Comparison of ENCODE assay signal across 8 mouse cellular contexts in genomic region chr1:97809255-97809912, GRCm38 (mm10). TPM values are rescaled to one million over a fixed set of nuclear protein-coding genes. Genes with fewer than 3 reads are reported as not detected.
DNase-seq lines count a peak whose midpoint lies in the region; ATAC-seq and TF ChIP-seq lines count a peak whose summit lies in the region.

No protein-coding gene starts in this region.

- no peaks in the 10 kb centered on the region for H3K9me3 ChIP-seq in liver, embryonic 14.5 days (ENCODE audit: control insufficient read depth, low read length)
- no peaks in the 10 kb centered on the region for H3K9me3 ChIP-seq in liver, embryonic 11.5 days (ENCODE audit: control insufficient read depth, low read length)
- no peaks in the 10 kb centered on the region for H3K9me3 ChIP-seq in embryonic facial prominence, embryonic 14.5 days (ENCODE audit: control insufficient read depth, low read length)

- DNase-seq in cerebellum, adult 2 months, result no peak
- no peak for DNase-seq in cerebellum, postnatal 36 days
- DNase-seq in liver, embryonic 14.5 days (ENCODE audit: low read depth in 3 of 3, low spot score in 3 of 3), result no peak
- DNase-seq in liver, embryonic 11.5 days (ENCODE audit: low spot score), result no peak
- peak; percentile 36 for DNase-seq in embryonic facial prominence, embryonic 14.5 days (ENCODE audit: low spot score)
- DNase-seq in retina, embryonic 14.5 days (ENCODE audit: low spot score), result peak; percentile 77
- DNase-seq in spleen, adult 12 weeks (ENCODE audit: low spot score), result no peak
- no peak for DNase-seq in thymus, postnatal 36 days

- 16% methylated on average over 2 of the region's 2 CpGs for WGBS in cerebellum, adult 2 months
- 26% methylated on average over 2 of the region's 2 CpGs for WGBS in liver, embryonic 14.5 days (ENCODE audit: insufficient replicate concordance)
- WGBS in liver, embryonic 11.5 days, result 50% methylated on average over 2 of the region's 2 CpGs
- 33% methylated on average over 2 of the region's 2 CpGs for WGBS in embryonic facial prominence, embryonic 14.5 days

- no peaks in the 10 kb centered on the region for H3K27me3 ChIP-seq in cerebellum, adult 2 months (ENCODE audit: control insufficient read depth, insufficient read depth, low read length)
- H3K27me3 ChIP-seq in liver, embryonic 14.5 days (ENCODE audit: control insufficient read depth, insufficient read depth, low read length), result no peaks in the 10 kb centered on the region
- no peaks in the 10 kb centered on the region for H3K27me3 ChIP-seq in liver, embryonic 11.5 days (replicated peaks; ENCODE audit: control insufficient read depth, insufficient read depth, low read length)
- H3K27me3 ChIP-seq in embryonic facial prominence, embryonic 14.5 days (replicated peaks; ENCODE audit: control insufficient read depth, insufficient read depth, low read length), result no peaks in the 10 kb centered on the region

- H3K4me1 ChIP-seq in cerebellum, adult 2 months (ENCODE audit: control insufficient read depth, insufficient read depth, low read length), result no peaks in the 10 kb centered on the region
- H3K4me1 ChIP-seq in liver, embryonic 14.5 days (replicated peaks; ENCODE audit: control insufficient read depth in 2 of 2, insufficient read depth in 2 of 2, low read length in 1 of 2), result no peaks in the 10 kb centered on the region
- H3K4me1 ChIP-seq in liver, embryonic 11.5 days (replicated peaks; ENCODE audit: control insufficient read depth, insufficient read depth, low read length), result no peaks in the 10 kb centered on the region
- H3K4me1 ChIP-seq in embryonic facial prominence, embryonic 14.5 days (ENCODE audit: control insufficient read depth, insufficient read depth, low read length), result no peaks in the 10 kb centered on the region

- no peak for TF ChIP-seq POLR2A in cerebellum, adult 2 months (IDR thresholded peaks at IDR 0.05; ENCODE audit: borderline replicate concordance, insufficient read depth, low read length)

- peak; percentile 32; the same call in 1 of the 2 replicates for TF ChIP-seq CTCF in cerebellum, adult 2 months (IDR thresholded peaks at IDR 0.05; ENCODE audit: borderline replicate concordance, insufficient read depth, low read depth, low read length)
- TF ChIP-seq CTCF in liver, embryonic 14.5 days (IDR thresholded peaks at IDR 0.05; ENCODE audit: low read depth), result peak; percentile 9; the same call in 1 of the 2 replicates

- H3K4me3 ChIP-seq in cerebellum, adult 2 months (replicated peaks; ENCODE audit: insufficient read depth, low read depth, low read length), result no peak overlapping the region
- no peak overlapping the region for H3K4me3 ChIP-seq in liver, embryonic 14.5 days (ENCODE audit: insufficient read depth in 1 of 2, low read depth in 2 of 2, low read length in 2 of 2)
- H3K4me3 ChIP-seq in liver, embryonic 11.5 days (ENCODE audit: low read depth, low read length), result no peak overlapping the region
- H3K4me3 ChIP-seq in embryonic facial prominence, embryonic 14.5 days (ENCODE audit: low read depth, low read length), result no peak overlapping the region

- H3K4me2 ChIP-seq in liver, embryonic 14.5 days (ENCODE audit: low read depth), result no peak overlapping the region
- H3K4me2 ChIP-seq in liver, embryonic 11.5 days, result no peak overlapping the region
- H3K4me2 ChIP-seq in embryonic facial prominence, embryonic 14.5 days (ENCODE audit: low read depth, low read length), result no peak overlapping the region

- H3K27ac ChIP-seq in cerebellum, adult 2 months (ENCODE audit: insufficient read depth, low read length), result no peak overlapping the region
- no peak overlapping the region for H3K27ac ChIP-seq in liver, embryonic 14.5 days
- H3K27ac ChIP-seq in liver, embryonic 11.5 days (ENCODE audit: low read depth, low read length), result no peak overlapping the region
- no peak overlapping the region for H3K27ac ChIP-seq in embryonic facial prominence, embryonic 14.5 days (replicated peaks; ENCODE audit: low read depth, low read length)

- no peak for TF ChIP-seq EP300 in liver, embryonic 14.5 days (IDR thresholded peaks at IDR 0.05; ENCODE audit: low read depth)

- no peak overlapping the region for H3K9ac ChIP-seq in liver, embryonic 14.5 days (replicated peaks)
- no peak overlapping the region for H3K9ac ChIP-seq in liver, embryonic 11.5 days (ENCODE audit: low read depth, low read length)
- no peak overlapping the region for H3K9ac ChIP-seq in embryonic facial prominence, embryonic 14.5 days (ENCODE audit: low read depth, low read length)

- no peak for ATAC-seq in liver, embryonic 14.5 days (ENCODE audit: insufficient read depth)
- no peak for ATAC-seq in liver, embryonic 11.5 days (replicated peaks; ENCODE audit: low FRiP score)
- no peak for ATAC-seq in embryonic facial prominence, embryonic 14.5 days (ENCODE audit: low read depth)

- no peaks in the 10 kb centered on the region for H3K36me3 ChIP-seq in liver, embryonic 14.5 days (replicated peaks; ENCODE audit: control insufficient read depth, insufficient read depth, low read depth)
- H3K36me3 ChIP-seq in liver, embryonic 11.5 days (ENCODE audit: control insufficient read depth, insufficient read depth, low read length), result no peaks in the 10 kb centered on the region
- H3K36me3 ChIP-seq in embryonic facial prominence, embryonic 14.5 days (ENCODE audit: control insufficient read depth, insufficient read depth, low read length), result no peaks in the 10 kb centered on the region

RNA-seq across cellular contexts. Expression of gene Ppip5k2, which starts 39.2 kb away (rescaled TPM):
- 18.1 and 19.7 TPM in 2 replicates for polyA plus RNA-seq in cerebellum, adult 2 months (2012; rRNA removed)
- polyA plus RNA-seq in liver, embryonic 14.5 days (2012; rRNA removed), result 4.5 and 7.3 TPM in 2 replicates
- polyA plus RNA-seq in liver, embryonic 14.5 days (2014; fragmentation: Nextera tagmentation; extraction: Ambion mirVana), result 10.4 and 12.0 TPM in 2 replicates
- 36.5 and 39.5 TPM in 2 replicates for polyA plus RNA-seq in liver, embryonic 11.5 days (2014; fragmentation: Nextera tagmentation; extraction: Ambion mirVana)
- polyA plus RNA-seq in embryonic facial prominence, embryonic 14.5 days (2014; fragmentation: Nextera tagmentation; extraction: Ambion mirVana), result 24.0 and 28.3 TPM in 2 replicates

RNA-seq across cellular contexts. Expression of gene Gin1, which starts 39.4 kb away (rescaled TPM):
- 10.4 and 12.0 TPM in 2 replicates for polyA plus RNA-seq in cerebellum, adult 2 months (2012; rRNA removed)
- polyA plus RNA-seq in liver, embryonic 14.5 days (2012; rRNA removed), result 3.8 and 5.4 TPM in 2 replicates
- polyA plus RNA-seq in liver, embryonic 14.5 days (2014; fragmentation: Nextera tagmentation; extraction: Ambion mirVana), result 11.9 and 13.0 TPM in 2 replicates
- polyA plus RNA-seq in liver, embryonic 11.5 days (2014; fragmentation: Nextera tagmentation; extraction: Ambion mirVana), result 19.6 and 21.7 TPM in 2 replicates
- 12.1 and 12.6 TPM in 2 replicates for polyA plus RNA-seq in embryonic facial prominence, embryonic 14.5 days (2014; fragmentation: Nextera tagmentation; extraction: Ambion mirVana)

Comparison
In these comparisons a context has a peak if more than half of its experiments do, and no peak if none do; other contexts are left out.
1. DNase-seq: peak in embryonic facial prominence, embryonic 14.5 days (single experiment) and retina, embryonic 14.5 days (single experiment); none in cerebellum, adult 2 months (0 of 2), cerebellum, postnatal 36 days (0 of 2), liver, embryonic 14.5 days (0 of 3), liver, embryonic 11.5 days (single experiment), spleen, adult 12 weeks (single experiment) and thymus, postnatal 36 days (0 of 2).